Mouse (Mus musculus): ENCODE measurements at regions not wholly inside any gene's neighbourhood (a gene's known extent, or its start where the extent isn't known, plus 50 kb on each side); places are given as distances from the start of the nearest gene placed in this dataset.

DNA sequence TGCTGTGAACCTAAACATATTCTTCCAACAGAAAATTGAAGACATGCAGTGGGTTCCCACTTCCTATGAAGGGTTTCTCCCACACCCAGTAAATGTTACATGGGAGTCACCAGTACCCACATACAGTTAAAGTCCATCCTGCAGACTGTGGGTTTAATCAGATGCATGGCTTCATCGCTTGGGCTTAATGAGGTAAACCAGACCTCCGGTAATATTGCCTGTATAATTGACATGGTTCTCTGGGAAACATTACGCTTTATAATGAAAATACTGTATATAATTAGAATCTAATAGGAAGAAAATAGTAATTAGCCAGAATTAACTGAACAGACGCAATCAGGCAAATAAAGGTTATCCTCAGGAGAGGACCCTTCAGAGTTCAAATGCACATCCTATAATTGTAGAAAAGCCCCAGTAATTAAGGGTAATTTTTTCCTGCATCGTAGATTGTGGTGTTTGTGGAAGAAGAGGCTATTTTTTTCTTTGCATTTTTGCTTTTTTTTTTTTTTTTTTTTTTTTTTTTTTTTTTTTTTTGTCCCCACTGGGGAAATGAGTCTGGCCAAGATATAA, 664.0 kb upstream of the Brinp1 start:
- Histone ChIP-seq H3K36me3 (ENCODE audit: control insufficient read depth, insufficient read depth, low read length) (no peaks in the 10 kb centered on the region), H3K4me2 (replicated peaks; ENCODE audit: low read depth, low read length, severe bottlenecking) (no peak overlapping the region), H3K27ac (replicated peaks; ENCODE audit: low read depth, low read length) (no peak overlapping the region), H3K4me1 (ENCODE audit: control insufficient read depth, insufficient read depth, low read length) (no peaks in the 10 kb centered on the region), H3K27me3 (ENCODE audit: control insufficient read depth, insufficient read depth, low read length) (no peaks in the 10 kb centered on the region), H3K9me3 (ENCODE audit: control insufficient read depth, low read length) (no peaks in the 10 kb centered on the region), H3K9ac (ENCODE audit: low read depth, low read length, severe bottlenecking) (no peak overlapping the region), H3K4me3 (replicated peaks; ENCODE audit: low read length) (no peak overlapping the region)
- TF ChIP-seq POLR2A (IDR thresholded peaks at IDR 0.05; ENCODE audit: borderline replicate concordance, extremely low read depth, insufficient read depth, insufficient read length), result no peak
- WGBS, result 68% methylated on average over 5 of the region's 5 CpGs
- ATAC-seq (ENCODE audit: low FRiP score, low read depth) (no peak), DNase-seq (ENCODE audit: low spot score) (no peak)

DNA sequence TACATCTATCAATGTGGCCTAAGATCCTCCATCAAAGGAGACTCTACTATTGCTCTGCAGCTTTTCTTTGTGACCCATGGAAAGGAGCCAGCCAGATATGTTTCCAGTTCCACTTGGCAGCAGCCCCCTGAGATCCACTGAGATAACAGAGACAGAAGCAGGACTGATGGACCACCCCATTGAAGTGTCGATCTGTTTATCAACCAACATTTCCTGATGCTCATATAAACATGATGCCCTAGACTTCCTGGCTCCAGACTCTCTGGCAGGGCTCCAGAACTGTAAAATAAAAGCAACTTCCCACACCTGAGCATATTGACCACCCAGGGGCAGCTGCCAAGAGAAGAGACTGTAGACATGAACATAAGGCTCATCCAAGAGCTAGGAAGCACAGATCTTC, 660.7 kb upstream of the Brinp1 start:
- 52% methylated on average over 1 of the region's 1 CpGs for WGBS
- no peaks in the 10 kb centered on the region for H3K9me3 ChIP-seq (ENCODE audit: control insufficient read depth, low read length)
- no peak for DNase-seq (ENCODE audit: low spot score)
- H3K27me3 ChIP-seq (ENCODE audit: control insufficient read depth, insufficient read depth, low read length), result no peaks in the 10 kb centered on the region
- H3K4me1 ChIP-seq (ENCODE audit: control insufficient read depth, insufficient read depth, low read length), result no peaks in the 10 kb centered on the region
- no peak for ATAC-seq (ENCODE audit: low FRiP score, low read depth)
- no peaks in the 10 kb centered on the region for H3K36me3 ChIP-seq (ENCODE audit: control insufficient read depth, insufficient read depth, low read length)
- H3K4me2 ChIP-seq (replicated peaks; ENCODE audit: low read depth, low read length, severe bottlenecking), result no peak overlapping the region
- H3K9ac ChIP-seq (ENCODE audit: low read depth, low read length, severe bottlenecking), result no peak overlapping the region
- H3K27ac ChIP-seq (replicated peaks; ENCODE audit: low read depth, low read length), result no peak overlapping the region
- H3K4me3 ChIP-seq (replicated peaks; ENCODE audit: low read length), result no peak overlapping the region
- no peak for TF ChIP-seq POLR2A (IDR thresholded peaks at IDR 0.05; ENCODE audit: borderline replicate concordance, extremely low read depth, insufficient read depth, insufficient read length)

DNA sequence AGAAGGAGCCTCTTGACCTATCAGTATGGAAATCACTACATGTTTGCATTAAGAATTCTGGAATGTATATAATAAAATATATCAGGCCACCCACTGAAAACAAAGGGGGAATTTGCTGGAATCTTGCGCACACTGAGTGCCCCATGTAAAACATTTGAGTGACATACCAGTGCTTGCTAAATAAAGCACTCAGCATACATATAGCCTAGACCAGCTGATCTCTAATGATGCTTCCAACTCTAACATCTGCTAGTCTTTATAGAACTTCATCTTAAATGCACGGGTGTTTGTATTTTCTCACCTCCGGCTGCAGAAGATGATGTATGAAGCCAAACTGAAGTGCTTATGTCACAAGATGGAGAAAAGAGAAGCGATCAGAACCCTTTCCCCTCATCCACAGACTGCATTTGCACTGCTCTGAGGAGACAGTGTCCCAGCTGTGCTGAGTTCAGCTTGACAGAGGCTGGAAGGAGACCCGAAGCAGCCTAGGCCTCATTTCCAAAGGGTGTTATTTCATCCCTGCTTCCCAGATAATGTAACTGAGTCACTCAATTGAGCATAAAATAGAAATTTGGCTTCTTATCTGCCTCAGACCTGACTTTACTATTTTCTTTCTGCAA, 657.6 kb upstream of the Brinp1 start:
- WGBS, result 79% methylated on average over 5 of the region's 5 CpGs
- Histone ChIP-seq H3K4me1 (ENCODE audit: control insufficient read depth, insufficient read depth, low read length) (no peaks in the 10 kb centered on the region), H3K36me3 (ENCODE audit: control insufficient read depth, insufficient read depth, low read length) (no peaks in the 10 kb centered on the region), H3K9ac (ENCODE audit: low read depth, low read length, severe bottlenecking) (no peak overlapping the region), H3K9me3 (ENCODE audit: control insufficient read depth, low read length) (no peaks in the 10 kb centered on the region), H3K4me3 (replicated peaks; ENCODE audit: low read length) (no peak overlapping the region), H3K4me2 (replicated peaks; ENCODE audit: low read depth, low read length, severe bottlenecking) (no peak overlapping the region), H3K27me3 (ENCODE audit: control insufficient read depth, insufficient read depth, low read length) (no peaks in the 10 kb centered on the region), H3K27ac (replicated peaks; ENCODE audit: low read depth, low read length) (no peak overlapping the region)
- no peak for TF ChIP-seq POLR2A (IDR thresholded peaks at IDR 0.05; ENCODE audit: borderline replicate concordance, extremely low read depth, insufficient read depth, insufficient read length)
- ATAC-seq (ENCODE audit: low FRiP score, low read depth) (no peak), DNase-seq (ENCODE audit: low spot score) (no peak)

DNA sequence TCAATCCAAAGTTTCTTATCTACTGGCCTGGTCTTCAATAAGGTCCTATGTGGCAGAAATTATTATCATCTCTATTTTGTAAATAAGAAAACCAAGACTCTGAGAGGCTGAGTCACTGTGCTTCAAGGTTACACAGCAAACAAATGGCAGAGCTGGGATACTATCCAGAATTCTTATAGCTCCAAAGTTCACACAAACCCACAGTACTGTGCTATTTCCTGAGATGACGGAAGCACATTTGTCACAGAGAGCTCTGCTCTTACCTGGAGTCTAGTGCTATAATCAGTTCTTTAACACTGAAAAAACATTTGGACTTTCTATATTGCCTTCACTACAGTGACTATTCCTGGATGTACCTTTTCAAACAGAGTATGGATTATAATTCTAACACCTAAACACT, 654.7 kb upstream of the Brinp1 start:
- Histone ChIP-seq H3K4me1 (ENCODE audit: control insufficient read depth, insufficient read depth, low read length) (no peaks in the 10 kb centered on the region), H3K27ac (replicated peaks; ENCODE audit: low read depth, low read length) (no peak overlapping the region), H3K9me3 (ENCODE audit: control insufficient read depth, low read length) (no peaks in the 10 kb centered on the region), H3K36me3 (ENCODE audit: control insufficient read depth, insufficient read depth, low read length) (no peaks in the 10 kb centered on the region), H3K4me3 (replicated peaks; ENCODE audit: low read length) (no peak overlapping the region), H3K27me3 (ENCODE audit: control insufficient read depth, insufficient read depth, low read length) (no peaks in the 10 kb centered on the region), H3K4me2 (replicated peaks; ENCODE audit: low read depth, low read length, severe bottlenecking) (no peak overlapping the region), H3K9ac (ENCODE audit: low read depth, low read length, severe bottlenecking) (no peak overlapping the region)
- DNase-seq (ENCODE audit: low spot score) (no peak), ATAC-seq (ENCODE audit: low FRiP score, low read depth) (no peak)
- TF ChIP-seq POLR2A (IDR thresholded peaks at IDR 0.05; ENCODE audit: borderline replicate concordance, extremely low read depth, insufficient read depth, insufficient read length), result no peak
- WGBS, result 89% methylated on average over 1 of the region's 1 CpGs

DNA sequence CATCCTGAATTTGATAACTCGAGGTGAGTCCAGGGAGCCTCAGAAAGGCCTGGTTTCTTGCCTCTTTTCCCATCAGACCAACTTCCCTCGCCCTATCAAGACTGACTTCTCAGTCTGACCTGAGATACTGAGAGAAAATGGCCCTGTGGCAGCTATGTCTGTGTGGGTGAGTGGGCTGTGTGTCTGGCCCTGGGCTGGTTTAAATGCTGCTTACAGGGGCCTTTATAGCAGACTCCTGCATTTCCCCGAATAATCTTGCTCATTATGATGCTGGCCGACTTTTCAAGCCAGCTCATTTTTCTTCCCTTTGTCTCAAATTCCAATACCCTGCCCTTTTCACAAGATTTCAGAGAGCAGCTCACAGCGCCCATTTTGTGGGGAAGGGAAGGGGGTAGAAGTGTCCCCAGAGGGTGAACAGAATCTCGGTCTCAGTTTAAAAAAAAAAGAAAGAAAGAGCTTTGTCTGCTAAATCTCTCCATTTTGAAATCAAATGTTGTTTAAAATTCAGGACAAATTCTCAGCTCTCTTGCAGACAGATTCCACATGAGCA, 642.9 kb upstream of the Brinp1 start:
- Histone ChIP-seq H3K27ac (replicated peaks; ENCODE audit: low read depth, low read length) (no peak overlapping the region), H3K4me1 (ENCODE audit: control insufficient read depth, insufficient read depth, low read length) (no peaks in the 10 kb centered on the region), H3K9ac (ENCODE audit: low read depth, low read length, severe bottlenecking) (no peak overlapping the region), H3K4me2 (replicated peaks; ENCODE audit: low read depth, low read length, severe bottlenecking) (no peak overlapping the region), H3K4me3 (replicated peaks; ENCODE audit: low read length) (no peak overlapping the region), H3K36me3 (ENCODE audit: control insufficient read depth, insufficient read depth, low read length) (no peaks in the 10 kb centered on the region), H3K27me3 (ENCODE audit: control insufficient read depth, insufficient read depth, low read length) (no peaks in the 10 kb centered on the region), H3K9me3 (ENCODE audit: control insufficient read depth, low read length) (no peaks in the 10 kb centered on the region)
- WGBS, result 48% methylated on average over 6 of the region's 6 CpGs
- DNase-seq (ENCODE audit: low spot score), result no peak
- ATAC-seq (ENCODE audit: low FRiP score, low read depth), result no peak
- TF ChIP-seq POLR2A (IDR thresholded peaks at IDR 0.05; ENCODE audit: borderline replicate concordance, extremely low read depth, insufficient read depth, insufficient read length), result no peak
